In genomic region chr10:82759706-82760105, GRCm38 (mm10) we compare ENCODE assay signal across 20 mouse cellular contexts. TPM values are rescaled to one million over a fixed set of nuclear protein-coding genes. Genes with fewer than 3 reads are reported as not detected.
A peak's percentile ranks its signal among the peaks of the same experiment; 100 is the strongest.
DNase-seq lines count a peak whose midpoint lies in the region; ATAC-seq and TF ChIP-seq lines count a peak whose summit lies in the region.
"Had no signal": no experiment of that assay in that cellular context is flagged by ENCODE, and none has a peak within 500 bp of the region (broad histone marks: within the 10 kb centered on the region; RNA-seq: fewer than 3 reads in every experiment).

No protein-coding gene starts in this region.

- no peak overlapping the region for H3K27ac ChIP-seq in hindbrain, embryonic 14.5 days
- no peak overlapping the region for H3K27ac ChIP-seq in hindbrain, embryonic 11.5 days (ENCODE audit: low read depth, low read length)
- no peak overlapping the region for H3K27ac ChIP-seq in MEL (ENCODE audit: control insufficient read depth, low read depth, low read length)
- peak overlapping the region; percentile 63; the same call in 1 of the 2 replicates for H3K27ac ChIP-seq in liver, embryonic 13.5 days
- no peak overlapping the region for H3K27ac ChIP-seq in midbrain, embryonic 14.5 days (replicated peaks; ENCODE audit: low read depth, low read length)
- no peak overlapping the region for H3K27ac ChIP-seq in heart, embryonic 10.5 days
- H3K27ac ChIP-seq in limb, embryonic 10.5 days = no peak overlapping the region
- H3K27ac ChIP-seq: gastrocnemius, adult 2 months; heart, embryonic 15.5 days; limb, embryonic 12.5 days; stomach, postnatal 0 days had no signal

- no peak for DNase-seq in hindbrain, embryonic 14.5 days (ENCODE audit: low spot score)
- no peak for DNase-seq in hindbrain, embryonic 11.5 days (ENCODE audit: low spot score)
- peak; percentile 24 for DNase-seq in MEL (ENCODE audit: low read depth, low spot score)
- DNase-seq in liver, embryonic 13.5 days = no peak
- DNase-seq in midbrain, embryonic 14.5 days = no peak
- DNase-seq in kidney, adult 9 months = no peak
- no peak for DNase-seq in heart, embryonic 10.5 days (ENCODE audit: low spot score)
- DNase-seq in limb, embryonic 10.5 days (ENCODE audit: low spot score) = no peak
- DNase-seq: adrenal gland, postnatal 36 days; cerebellum, adult 2 months; gastrocnemius, adult 2 months; heart, adult 11 months; kidney, adult 18-20 months; kidney, postnatal 25 days; right cerebral cortex, postnatal 25 days; thymus, postnatal 25 days had no signal

- no peak for TF ChIP-seq EP300 in MEL (IDR thresholded peaks at IDR 0.05; ENCODE audit: low read depth in 1 of 2, low read length in 2 of 2)

- H3K36me3 ChIP-seq in hindbrain, embryonic 14.5 days (replicated peaks; ENCODE audit: control insufficient read depth, insufficient read depth) = peaks cover 67% of the 10 kb centered on the region
- peaks cover 21% of the 10 kb centered on the region for H3K36me3 ChIP-seq in hindbrain, embryonic 11.5 days (ENCODE audit: control insufficient read depth, insufficient read depth, low read length)
- peaks cover 27 to 30% of the 10 kb centered on the region in 2 experiments for H3K36me3 ChIP-seq in MEL (ENCODE audit: control insufficient read depth in 1 of 2, insufficient read depth in 2 of 2, low read length in 2 of 2)
- peaks cover 67% of the 10 kb centered on the region for H3K36me3 ChIP-seq in liver, embryonic 13.5 days
- peaks cover 62% of the 10 kb centered on the region for H3K36me3 ChIP-seq in midbrain, embryonic 14.5 days (ENCODE audit: control insufficient read depth, insufficient read depth, low read length)
- H3K36me3 ChIP-seq in heart, embryonic 10.5 days = peaks cover 69% of the 10 kb centered on the region
- H3K36me3 ChIP-seq in limb, embryonic 10.5 days = peaks cover 70% of the 10 kb centered on the region

- no peak for TF ChIP-seq RAD21 in MEL (IDR thresholded peaks at IDR 0.05; ENCODE audit: low read depth, low read length)

- H3K79me2 ChIP-seq in MEL (ENCODE audit: control insufficient read depth, insufficient read depth, low read length, poor library complexity) = peaks cover 26% of the 10 kb centered on the region

- H3K9me3 ChIP-seq in hindbrain, embryonic 14.5 days (ENCODE audit: control insufficient read depth, low read length) = no peaks in the 10 kb centered on the region
- no peaks in the 10 kb centered on the region for H3K9me3 ChIP-seq in hindbrain, embryonic 11.5 days (ENCODE audit: control insufficient read depth, low read length)
- H3K9me3 ChIP-seq in MEL (replicated peaks; ENCODE audit: insufficient read depth, low read length) = no peaks in the 10 kb centered on the region
- no peaks in the 10 kb centered on the region for H3K9me3 ChIP-seq in liver, embryonic 13.5 days (replicated peaks)
- no peaks in the 10 kb centered on the region for H3K9me3 ChIP-seq in midbrain, embryonic 14.5 days (ENCODE audit: control insufficient read depth, low read length)
- H3K9me3 ChIP-seq in heart, embryonic 10.5 days = no peaks in the 10 kb centered on the region
- 0 out of 2 replicates have a peak, but pooled peaks cover 1% of the 10 kb centered on the region for H3K9me3 ChIP-seq in limb, embryonic 10.5 days (replicated peaks)
- H3K9me3 ChIP-seq: heart, embryonic 15.5 days had no signal

- 91% methylated on average over 5 of the region's 5 CpGs for WGBS in hindbrain, embryonic 14.5 days
- 95% methylated on average over 5 of the region's 5 CpGs for WGBS in hindbrain, embryonic 11.5 days
- WGBS in liver, embryonic 13.5 days (ENCODE audit: insufficient replicate concordance) = 82% methylated on average over 5 of the region's 5 CpGs
- 99% methylated on average over 5 of the region's 5 CpGs for WGBS in midbrain, embryonic 14.5 days
- WGBS in heart, embryonic 10.5 days = 91% methylated on average over 5 of the region's 5 CpGs
- WGBS in limb, embryonic 10.5 days = 94% methylated on average over 5 of the region's 5 CpGs

- H3K4me3 ChIP-seq in hindbrain, embryonic 14.5 days (replicated peaks; ENCODE audit: low read length) = no peak overlapping the region
- H3K4me3 ChIP-seq in hindbrain, embryonic 11.5 days (ENCODE audit: low read depth, low read length) = no peak overlapping the region
- no peak overlapping the region for H3K4me3 ChIP-seq in MEL (ENCODE audit: control insufficient read depth in 1 of 2, insufficient read depth in 1 of 2, low read depth in 2 of 2, low read length in 2 of 2)
- H3K4me3 ChIP-seq in liver, embryonic 13.5 days (replicated peaks) = no peak overlapping the region
- no peak overlapping the region for H3K4me3 ChIP-seq in midbrain, embryonic 14.5 days (replicated peaks; ENCODE audit: low read depth, low read length)
- H3K4me3 ChIP-seq in heart, embryonic 10.5 days = no peak overlapping the region
- no peak overlapping the region for H3K4me3 ChIP-seq in limb, embryonic 10.5 days
- H3K4me3 ChIP-seq: gastrocnemius, adult 2 months; heart, embryonic 15.5 days; limb, embryonic 12.5 days had no signal

- peak overlapping the region; percentile 85; the same call in 1 of the 2 replicates for H3K4me2 ChIP-seq in hindbrain, embryonic 14.5 days (replicated peaks)
- no peak overlapping the region for H3K4me2 ChIP-seq in hindbrain, embryonic 11.5 days (replicated peaks; ENCODE audit: low read depth, low read length)
- 0 out of 2 replicates have a peak overlapping the region, but pooled peaks have one; percentile 49 for H3K4me2 ChIP-seq in liver, embryonic 13.5 days
- peak overlapping the region; percentile 44 for H3K4me2 ChIP-seq in midbrain, embryonic 14.5 days (ENCODE audit: low read length)
- H3K4me2 ChIP-seq: heart, embryonic 15.5 days; limb, embryonic 12.5 days had no signal

- no peak for ATAC-seq in hindbrain, embryonic 14.5 days (ENCODE audit: low FRiP score)
- no peak for ATAC-seq in hindbrain, embryonic 11.5 days (ENCODE audit: low FRiP score)
- no peak for ATAC-seq in liver, embryonic 13.5 days (ENCODE audit: low read depth)
- no peak for ATAC-seq in midbrain, embryonic 14.5 days (ENCODE audit: low FRiP score, low TSS enrichment)
- ATAC-seq: lung, postnatal 0 days had no signal

- peaks cover 36% of the 10 kb centered on the region for H3K4me1 ChIP-seq in hindbrain, embryonic 14.5 days (replicated peaks; ENCODE audit: control insufficient read depth, insufficient read depth, low read length)
- peaks cover 7% of the 10 kb centered on the region for H3K4me1 ChIP-seq in hindbrain, embryonic 11.5 days (replicated peaks; ENCODE audit: control insufficient read depth, insufficient read depth, low read length)
- H3K4me1 ChIP-seq in MEL (ENCODE audit: control insufficient read depth in 1 of 2, insufficient read depth in 2 of 2, low read length in 2 of 2) = peaks cover 1 to 28% of the 10 kb centered on the region in 2 experiments; a peak in 3 of 4 replicates
- peaks cover 58% of the 10 kb centered on the region for H3K4me1 ChIP-seq in liver, embryonic 13.5 days (replicated peaks)
- peaks cover 33% of the 10 kb centered on the region for H3K4me1 ChIP-seq in midbrain, embryonic 14.5 days (ENCODE audit: control insufficient read depth, insufficient read depth, low read length)
- H3K4me1 ChIP-seq in heart, embryonic 10.5 days = peaks cover 20% of the 10 kb centered on the region
- H3K4me1 ChIP-seq in limb, embryonic 10.5 days = peaks cover 38% of the 10 kb centered on the region

- no peak overlapping the region for H3K9ac ChIP-seq in hindbrain, embryonic 14.5 days
- H3K9ac ChIP-seq in hindbrain, embryonic 11.5 days (ENCODE audit: low read depth, low read length) = no peak overlapping the region
- H3K9ac ChIP-seq in MEL (ENCODE audit: control insufficient read depth, low read depth, low read length, poor library complexity, severe bottlenecking) = no peak overlapping the region
- H3K9ac ChIP-seq in liver, embryonic 13.5 days = no peak overlapping the region
- no peak overlapping the region for H3K9ac ChIP-seq in midbrain, embryonic 14.5 days (replicated peaks; ENCODE audit: low read length)
- H3K9ac ChIP-seq: heart, embryonic 15.5 days; limb, embryonic 12.5 days had no signal

- TF ChIP-seq CTCF in MEL (IDR thresholded peaks at IDR 0.05 in 2 of 3, conservative IDR thresholded peaks at IDR 0.05 in 1 of 3; ENCODE audit: control insufficient read depth in 1 of 3, insufficient read depth in 1 of 3, low read depth in 2 of 3, low read length in 3 of 3, poor library complexity in 1 of 3, severe bottlenecking in 1 of 3) = no peak

- no peak for TF ChIP-seq POLR2A in MEL (IDR thresholded peaks at IDR 0.05; ENCODE audit: control insufficient read depth in 1 of 2, insufficient read depth in 1 of 2, low read depth in 1 of 2, low read length in 2 of 2, poor library complexity in 1 of 2)

- no peaks in the 10 kb centered on the region for H3K27me3 ChIP-seq in hindbrain, embryonic 14.5 days (ENCODE audit: control insufficient read depth, insufficient read depth, low read length)
- H3K27me3 ChIP-seq in hindbrain, embryonic 11.5 days (ENCODE audit: control insufficient read depth, insufficient read depth, low read length) = no peaks in the 10 kb centered on the region
- H3K27me3 ChIP-seq in MEL (ENCODE audit: control insufficient read depth in 1 of 2, insufficient read depth in 2 of 2, low read length in 2 of 2) = no peaks in the 10 kb centered on the region
- H3K27me3 ChIP-seq in liver, embryonic 13.5 days = no peaks in the 10 kb centered on the region
- H3K27me3 ChIP-seq in midbrain, embryonic 14.5 days (ENCODE audit: control insufficient read depth, insufficient read depth, low read length) = no peaks in the 10 kb centered on the region
- no peaks in the 10 kb centered on the region for H3K27me3 ChIP-seq in heart, embryonic 10.5 days (ENCODE audit: insufficient read depth, poor library complexity, severe bottlenecking)
- H3K27me3 ChIP-seq in limb, embryonic 10.5 days (ENCODE audit: low read depth, poor library complexity, severe bottlenecking) = no peaks in the 10 kb centered on the region
- H3K27me3 ChIP-seq: heart, embryonic 15.5 days; limb, embryonic 12.5 days had no signal

TF ChIP-seq in MEL, 35 proteins besides CTCF, POLR2A, EP300 and RAD21 (continues in another document):
- TF ChIP-seq MAX (IDR thresholded peaks at IDR 0.05; ENCODE audit: low read length) = no peak
- TF ChIP-seq NRF1 (IDR thresholded peaks at IDR 0.05; ENCODE audit: insufficient read depth, low read depth, low read length, poor library complexity, severe bottlenecking) = no peak
- TF ChIP-seq SIN3A (IDR thresholded peaks at IDR 0.05; ENCODE audit: low read length) = peak; percentile 21; the same call in 1 of the 2 replicates

RNA-seq across cellular contexts. Expression of gene Nfyb, which starts 4.2 kb away (rescaled TPM):
- 36.4 and 43.5 TPM in 2 replicates for polyA plus RNA-seq in hindbrain, embryonic 14.5 days (2014; fragmentation: Nextera tagmentation; extraction: Ambion mirVana)
- polyA plus RNA-seq in hindbrain, embryonic 11.5 days (2014; fragmentation: Nextera tagmentation; extraction: Ambion mirVana) = 60.7 and 68.2 TPM in 2 replicates
- 27.3 and 32.6 TPM in 2 replicates for total RNA-seq in MEL (2012; rRNA removed)
- 10 to 100 TPM in 1 of 2 experiments, not detected in 1; 38.3 TPM for polyA plus RNA-seq in MEL (2012; ENCODE audit: insufficient read depth in 1 of 2, insufficient read length in 2 of 2, low read depth in 1 of 2, low replicate concordance in 2 of 2, missing spikeins in 1 of 2)
- 36.1 and 43.5 TPM in 2 replicates for polyA plus RNA-seq in liver, embryonic 13.5 days (2015; fragmentation: Nextera tagmentation; extraction: Ambion mirVana)
- 52.1 and 55.9 TPM in 2 replicates for polyA plus RNA-seq in midbrain, embryonic 14.5 days (2014; fragmentation: Nextera tagmentation; extraction: Ambion mirVana)
- polyA plus RNA-seq in heart, embryonic 10.5 days (2016; fragmentation: Nextera tagmentation; extraction: Ambion mirVana) = 26.8 and 37.2 TPM in 2 replicates
- 56.8 and 64.1 TPM in 2 replicates for polyA plus RNA-seq in limb, embryonic 10.5 days (2016; fragmentation: Nextera tagmentation; extraction: Ambion mirVana)
